Mouse (Mus musculus) embryonic facial prominence, embryonic 13.5 days (tissue): ENCODE results near the gene Zfp398. TPM values are rescaled to one million over a fixed set of nuclear protein-coding genes. Genes with fewer than 3 reads are reported as not detected.

Experiments used
- ATAC-seq: fragments of 200-750 bp; cut with Nextera tagmentation; 2 replicates; pipeline ENCODE4 v1.8.0; 2017; ENCODE audit warnings: low read depth; ENCODE audit not compliant: insufficient number of reproducible peaks, insufficient read depth, low FRiP score, low TSS enrichment
- H3K27ac ChIP-seq: fragments of 300-500 bp; sonication (generic); 2 replicates; pipeline ENCODE4 v1.5.1; 2015; ENCODE audit warnings: moderate library complexity, mild to moderate bottlenecking, inconsistent platforms
- H3K27me3 ChIP-seq: fragments of 300-500 bp; sonication (generic); 2 replicates; pipeline ENCODE4 v1.6.1; 2015; ENCODE audit warnings: mild to moderate bottlenecking, inconsistent platforms
- H3K36me3 ChIP-seq: fragments of 300-500 bp; sonication (generic); 2 replicates; pipeline ENCODE4 v1.6.1; 2015; ENCODE audit warnings: mild to moderate bottlenecking, inconsistent platforms
- H3K4me1 ChIP-seq: fragments of 300-500 bp; sonication (generic); 2 replicates; pipeline ENCODE4 v1.6.1; 2015; ENCODE audit warnings: inconsistent platforms
- H3K4me2 ChIP-seq: fragments of 300-500 bp; sonication (generic); 2 replicates; pipeline ENCODE4 v1.6.1; 2015; ENCODE audit warnings: moderate library complexity, mild to moderate bottlenecking, inconsistent platforms
- H3K4me3 ChIP-seq: fragments of 300-500 bp; sonication (generic); 2 replicates; pipeline ENCODE4 v1.5.1; 2015; ENCODE audit warnings: mild to moderate bottlenecking, inconsistent platforms
- H3K9ac ChIP-seq: fragments of 300-500 bp; sonication (generic); 2 replicates; pipeline ENCODE4 v1.6.1; 2015; ENCODE audit warnings: mild to moderate bottlenecking, inconsistent platforms
- H3K9me3 ChIP-seq: fragments of 300-500 bp; sonication (generic); 2 replicates; pipeline ENCODE4 v1.6.1; 2016; ENCODE audit warnings: inconsistent platforms
- WGBS: fragments of 180-500 bp; shearing (Covaris S2); methylation state at CpG from one replicate; pipeline ENCODE4 v1.1.7; 2015; ENCODE audit warnings: mixed read lengths; 5-methylcytosine and 5-hydroxymethylcytosine counted together
- polyA plus RNA-seq: library from polyadenylated mRNA; unstranded; fragments of >200 nt; fragmentation: Nextera tagmentation; extraction: Ambion mirVana; gene quantifications from 2 replicates; pipeline ENCODE4 v1.2.1, GENCODE M21; 2015

The Zfp398 gene
- polyA plus RNA-seq, 1 experiment from 2014 or later, result 14.8 TPM

DNA sequence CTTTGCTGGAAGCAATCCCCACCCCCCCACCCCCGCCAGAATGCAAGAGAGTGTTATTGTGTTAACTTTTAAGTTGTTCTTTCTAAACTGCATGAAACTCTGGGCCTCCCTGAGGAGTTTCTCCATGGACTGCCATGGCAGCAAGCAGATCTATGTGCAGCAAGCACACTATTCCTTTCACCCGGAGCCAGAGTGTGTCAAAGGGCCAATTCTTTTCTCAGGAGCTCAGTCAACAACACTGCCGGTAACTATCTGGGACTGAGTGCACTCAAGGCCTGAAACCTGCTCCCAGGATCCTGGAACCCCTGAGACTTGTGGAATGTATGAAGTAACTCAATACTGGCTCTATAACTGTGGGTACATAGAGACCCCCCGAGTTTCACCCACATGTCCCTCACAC lies 26.4 kb upstream of the Zfp398 start:
- Histone ChIP-seq H3K4me1 (peaks cover 31% of the 10 kb centered on the region), H3K9me3 (no peaks in the 10 kb centered on the region), H3K27me3 (no peaks in the 10 kb centered on the region), H3K4me3 (no peak overlapping the region), H3K4me2 (no peak overlapping the region), H3K27ac (no peak overlapping the region), H3K9ac (no peak overlapping the region), H3K36me3 (peaks cover 34% of the 10 kb centered on the region)
- ATAC-seq, result no peak
- WGBS, result 71% methylated on average over 4 of the region's 4 CpGs

DNA sequence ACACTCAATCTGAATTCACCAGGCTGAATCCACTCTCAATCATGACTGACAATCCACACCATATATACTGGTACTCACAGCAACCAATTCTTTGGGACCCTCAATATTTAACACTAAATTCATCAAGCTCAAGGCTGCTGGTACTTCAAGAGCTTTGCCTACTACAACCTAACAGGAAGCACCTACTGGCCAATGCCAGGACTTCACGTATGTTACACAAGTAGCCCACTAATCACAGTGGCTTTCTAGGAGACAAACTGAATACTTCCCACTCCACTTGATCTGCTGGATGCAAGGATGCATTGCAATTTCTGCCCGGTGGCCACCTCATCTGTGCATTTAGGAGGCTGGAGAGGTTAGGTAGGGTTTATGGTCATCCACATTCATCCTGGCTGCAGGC lies 25.3 kb upstream of the Zfp398 start:
- H3K4me1 ChIP-seq, result peaks cover 34% of the 10 kb centered on the region
- no peaks in the 10 kb centered on the region for H3K9me3 ChIP-seq
- peak overlapping the region; percentile 30 for H3K4me2 ChIP-seq
- H3K27me3 ChIP-seq, result no peaks in the 10 kb centered on the region
- no peak for ATAC-seq
- peak overlapping the region; percentile 12; the same call in 1 of the 2 replicates for H3K27ac ChIP-seq
- peaks cover 23% of the 10 kb centered on the region for H3K36me3 ChIP-seq
- H3K4me3 ChIP-seq, result no peak overlapping the region
- 77% methylated on average over 2 of the region's 2 CpGs for WGBS
- 0 out of 2 replicates have a peak overlapping the region, but pooled peaks have one; percentile 40 for H3K9ac ChIP-seq

DNA sequence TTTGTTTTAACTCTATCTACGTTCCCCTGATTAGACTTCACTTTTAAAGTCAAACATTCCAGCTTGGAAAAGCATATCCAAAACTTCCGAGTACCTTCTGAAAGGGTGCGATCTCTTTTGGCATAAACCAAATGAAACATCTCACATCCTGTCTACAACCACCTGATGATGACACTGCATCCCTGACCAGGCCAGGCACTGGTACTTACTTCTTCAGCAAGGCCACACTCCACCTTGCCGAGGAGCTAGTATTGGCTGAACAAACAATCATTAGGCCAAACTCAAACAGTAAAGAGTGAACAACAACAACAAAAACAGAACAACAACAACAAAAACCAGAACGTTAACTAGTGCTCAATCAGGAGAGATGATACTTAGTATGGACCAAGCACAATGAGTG lies 24.1 kb upstream of the Zfp398 start:
- Histone ChIP-seq H3K27ac (no peak overlapping the region), H3K9ac (peak overlapping the region; percentile 96), H3K36me3 (peaks cover 12% of the 10 kb centered on the region), H3K27me3 (no peaks in the 10 kb centered on the region), H3K4me3 (peak overlapping the region; percentile 82), H3K4me1 (peaks cover 34% of the 10 kb centered on the region), H3K9me3 (no peaks in the 10 kb centered on the region), H3K4me2 (peak overlapping the region; percentile 86)
- no peak for ATAC-seq
- WGBS, result 57% methylated on average over 5 of the region's 5 CpGs

DNA sequence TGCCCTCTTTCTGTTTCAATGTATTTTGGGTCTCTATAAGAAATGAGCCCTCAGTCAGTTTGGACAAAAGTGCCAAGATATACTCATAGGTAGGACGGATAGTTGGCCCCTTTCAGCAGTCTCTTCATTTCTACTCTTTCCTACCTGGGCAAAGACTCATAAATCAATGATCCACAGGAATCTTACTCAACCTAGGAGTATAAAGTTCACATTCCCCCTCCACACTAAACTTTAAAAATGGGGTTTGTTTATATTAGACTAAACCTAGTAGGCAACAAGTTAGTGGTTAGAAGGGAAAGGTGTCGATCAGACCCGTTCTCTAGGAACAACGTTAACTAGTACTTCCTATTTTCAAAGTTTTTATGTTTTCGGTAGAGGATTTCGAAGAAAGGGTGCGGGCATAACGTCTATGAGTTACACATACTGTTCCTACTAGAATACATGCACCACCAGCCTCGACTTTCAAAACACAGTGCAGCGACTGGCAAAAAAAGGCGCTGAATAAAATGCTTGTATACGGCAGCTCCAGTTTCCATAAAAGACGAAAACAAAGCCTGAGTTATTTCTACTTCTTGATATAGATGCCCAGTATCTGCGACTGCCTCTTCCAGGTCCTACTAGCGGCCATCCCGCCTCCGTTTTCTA lies 23.1 kb upstream of the Zfp398 start:
- under 1% methylated on average over 17 of the region's 17 CpGs for WGBS

DNA sequence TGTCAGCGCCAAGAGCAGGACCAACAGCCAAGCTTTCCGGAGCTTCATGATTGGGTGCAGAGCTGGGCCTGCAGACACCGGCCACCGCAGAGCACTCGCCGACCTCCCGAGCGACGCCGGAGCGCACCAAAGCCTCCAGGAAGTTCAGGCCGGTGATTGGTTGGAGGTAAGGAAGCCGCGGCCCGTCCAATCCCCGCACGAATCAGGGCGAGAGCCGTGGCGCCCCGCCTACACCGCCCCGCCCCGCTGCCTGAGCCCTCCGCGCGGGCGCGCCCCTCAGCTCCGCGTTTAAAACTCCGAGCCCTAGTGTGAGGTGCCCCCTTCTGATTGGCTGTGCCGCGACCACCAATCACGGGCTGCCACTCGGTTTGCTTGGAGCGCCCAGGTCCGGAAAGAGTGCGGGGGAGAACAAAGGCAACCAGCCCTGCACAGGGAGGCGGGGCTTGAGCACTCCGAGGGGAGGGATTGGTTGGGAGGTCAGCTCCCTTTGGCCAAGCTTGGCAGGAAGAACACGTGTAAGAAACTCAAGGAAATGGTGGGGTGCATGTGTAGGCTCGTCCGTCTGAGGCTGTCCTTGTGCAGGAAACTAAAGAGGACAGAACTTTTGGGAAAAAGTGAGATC lies 22.1 kb upstream of the Zfp398 start, which contains the start of gene Pdia4:
Gene Pdia4, minus strand, starts transcription at position 174 of the 622 bp plus-strand sequence.
- H3K4me3 ChIP-seq, result peak within 1 kb of the TSS; percentile 82
- WGBS, result under 1% methylated on average over 44 of the region's 44 CpGs

More for the DNA sequence above, 23.1 kb upstream of the Zfp398 start:
- H3K27me3 ChIP-seq, result no peaks in the 10 kb centered on the region
- H3K9me3 ChIP-seq, result no peaks in the 10 kb centered on the region
- H3K4me2 ChIP-seq, result peak overlapping the region; percentile 86
- peak overlapping the region; percentile 97 for H3K27ac ChIP-seq
- H3K4me3 ChIP-seq, result peak overlapping the region; percentile 82
- H3K9ac ChIP-seq, result peak overlapping the region; percentile 96
- H3K36me3 ChIP-seq, result peaks cover 6% of the 10 kb centered on the region
- H3K4me1 ChIP-seq, result peaks cover 34% of the 10 kb centered on the region
- ATAC-seq, result no peak

DNA sequence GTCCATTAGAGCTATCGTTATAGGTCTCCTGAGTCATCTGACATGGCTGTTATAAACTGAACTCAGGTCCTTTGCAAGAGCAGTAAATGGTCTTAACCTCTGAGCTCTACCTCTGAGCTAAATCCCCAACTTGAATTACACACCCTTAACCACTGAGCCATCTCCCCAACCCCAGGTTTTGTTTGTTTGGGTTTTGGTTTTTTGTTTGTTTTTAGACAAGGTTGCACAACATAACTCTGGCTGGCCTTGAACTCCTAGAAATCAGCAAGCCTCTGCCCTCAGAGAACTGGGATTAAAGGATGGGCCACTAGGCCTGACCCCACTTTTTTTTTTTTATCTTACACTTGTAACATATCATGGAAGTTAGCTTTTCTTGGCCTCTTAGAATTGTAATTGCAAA lies 19.3 kb upstream of the Zfp398 start:
- Histone ChIP-seq H3K4me1 (peaks cover 15% of the 10 kb centered on the region), H3K9me3 (no peaks in the 10 kb centered on the region), H3K27me3 (no peaks in the 10 kb centered on the region), H3K27ac (no peak overlapping the region), H3K4me3 (no peak overlapping the region), H3K36me3 (peaks cover 31% of the 10 kb centered on the region), H3K9ac (no peak overlapping the region), H3K4me2 (no peak overlapping the region)
- 88% methylated on average over 1 of the region's 1 CpGs for WGBS
- ATAC-seq, result no peak

More for the DNA sequence above, 22.1 kb upstream of the Zfp398 start, which contains the start of gene Pdia4:
- ATAC-seq, result peak; percentile 100
- Histone ChIP-seq H3K27ac (peak within 1 kb of the TSS; percentile 97), H3K27me3 (no peaks in the 10 kb centered on the region), H3K36me3 (peaks cover 8% of the 10 kb centered on the region), H3K9ac (peak within 1 kb of the TSS; percentile 96), H3K9me3 (no peaks in the 10 kb centered on the region), H3K4me2 (peak within 1 kb of the TSS; percentile 86), H3K4me1 (peaks cover 34% of the 10 kb centered on the region)

- 95% methylated on average over 8 of the region's 8 CpGs for WGBS
- H3K36me3 ChIP-seq, result peaks cover 47% of the 10 kb centered on the region
- H3K27me3 ChIP-seq, result no peaks in the 10 kb centered on the region
- H3K4me1 ChIP-seq, result 0 out of 2 replicates have a peak, but pooled peaks cover 4% of the 10 kb centered on the region
- no peak overlapping the region for H3K27ac ChIP-seq
- H3K9ac ChIP-seq, result no peak overlapping the region
- no peak overlapping the region for H3K4me3 ChIP-seq
- no peak for ATAC-seq
- H3K4me2 ChIP-seq, result no peak overlapping the region
- no peaks in the 10 kb centered on the region for H3K9me3 ChIP-seq
Measured at GRCm38 (mm10) chr6:47818721-47819120, 16.7 kb upstream of the Zfp398 start.

DNA sequence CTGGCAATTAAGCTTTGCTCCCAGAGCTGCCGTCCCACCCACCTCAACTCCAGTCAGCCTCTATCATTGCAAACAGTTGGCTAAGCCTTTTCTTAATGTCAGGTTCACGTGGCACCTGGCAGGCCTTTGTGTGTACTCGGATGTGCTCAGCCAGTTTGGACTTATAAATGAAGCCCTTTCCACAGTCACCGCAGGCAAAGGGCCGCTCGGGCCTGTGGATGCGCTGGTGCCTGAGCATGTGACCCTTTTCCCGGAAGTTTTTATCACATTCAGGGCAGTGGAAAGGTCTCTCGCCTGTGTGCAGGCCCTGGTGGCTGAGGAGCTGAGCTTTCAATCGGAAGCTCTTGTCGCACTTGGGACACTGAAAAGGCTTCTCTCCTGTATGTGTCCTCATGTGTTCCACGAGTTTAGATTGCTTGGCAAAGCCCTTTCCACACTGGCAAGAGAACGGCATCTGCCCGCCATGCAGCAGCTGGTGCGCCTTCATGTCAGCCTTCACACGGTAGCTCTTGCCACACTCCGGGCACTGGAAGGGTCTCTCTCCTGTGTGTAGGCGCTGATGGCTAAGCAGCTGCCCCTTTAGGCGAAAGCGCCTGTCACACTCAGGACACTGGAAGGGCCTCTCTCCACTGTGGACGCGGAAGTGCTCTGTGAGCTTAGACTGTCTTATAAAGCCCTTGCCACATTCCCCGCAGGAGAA lies 15.7 kb upstream of the Zfp398 start:
- H3K9ac ChIP-seq, result no peak overlapping the region
- peaks cover 58% of the 10 kb centered on the region for H3K36me3 ChIP-seq
- no peaks in the 10 kb centered on the region for H3K27me3 ChIP-seq
- H3K4me1 ChIP-seq, result no peaks in the 10 kb centered on the region
- H3K4me2 ChIP-seq, result no peak overlapping the region
- H3K4me3 ChIP-seq, result no peak overlapping the region
- no peaks in the 10 kb centered on the region for H3K9me3 ChIP-seq
- no peak for ATAC-seq
- 94% methylated on average over 23 of the region's 23 CpGs for WGBS
- no peak overlapping the region for H3K27ac ChIP-seq

- ATAC-seq, result no peak
- H3K4me3 ChIP-seq, result no peak overlapping the region
- no peak overlapping the region for H3K4me2 ChIP-seq
- H3K9me3 ChIP-seq, result no peaks in the 10 kb centered on the region
- H3K4me1 ChIP-seq, result no peaks in the 10 kb centered on the region
- no peak overlapping the region for H3K27ac ChIP-seq
- no peak overlapping the region for H3K9ac ChIP-seq
- H3K27me3 ChIP-seq, result no peaks in the 10 kb centered on the region
- H3K36me3 ChIP-seq, result peaks cover 68% of the 10 kb centered on the region
- WGBS, result 90% methylated on average over 5 of the region's 5 CpGs
Measured at GRCm38 (mm10) chr6:47821236-47821635, 14.2 kb upstream of the Zfp398 start.

GRCm38 (mm10) chr6:47821776-47822175 lies 13.7 kb upstream of the Zfp398 start:
- Histone ChIP-seq H3K36me3 (peaks cover 68% of the 10 kb centered on the region), H3K4me2 (no peak overlapping the region), H3K9ac (no peak overlapping the region), H3K4me1 (no peaks in the 10 kb centered on the region), H3K4me3 (no peak overlapping the region), H3K27ac (no peak overlapping the region), H3K27me3 (no peaks in the 10 kb centered on the region), H3K9me3 (no peaks in the 10 kb centered on the region)
- WGBS, result 86% methylated on average over 6 of the region's 6 CpGs
- ATAC-seq, result no peak

DNA sequence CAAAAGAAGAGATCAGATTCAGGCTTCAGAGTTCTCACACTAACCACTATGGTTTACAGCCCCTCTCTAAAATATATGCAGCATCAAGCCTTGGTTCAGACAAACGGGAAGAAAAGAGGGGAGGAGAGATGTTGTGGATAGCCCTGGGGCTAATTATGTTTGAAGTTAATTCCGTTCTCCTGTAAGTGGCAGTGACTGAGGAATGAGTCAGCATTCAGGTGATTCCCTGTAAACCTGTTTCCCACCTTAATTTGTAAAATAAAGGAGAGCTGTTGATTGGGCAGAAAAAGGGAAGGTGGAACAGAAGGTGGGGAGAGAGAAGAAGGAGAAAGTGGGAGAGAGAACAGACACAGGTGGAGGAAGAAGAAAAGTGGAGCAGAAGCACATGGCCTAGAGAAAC lies 11.2 kb upstream of the Zfp398 start:
- no peaks in the 10 kb centered on the region for H3K27me3 ChIP-seq
- no peak overlapping the region for H3K4me2 ChIP-seq
- 52% methylated on average over 2 of the region's 2 CpGs for WGBS
- no peak overlapping the region for H3K4me3 ChIP-seq
- H3K4me1 ChIP-seq, result no peaks in the 10 kb centered on the region
- H3K9me3 ChIP-seq, result no peaks in the 10 kb centered on the region
- H3K27ac ChIP-seq, result no peak overlapping the region
- peaks cover 54% of the 10 kb centered on the region for H3K36me3 ChIP-seq
- no peak overlapping the region for H3K9ac ChIP-seq
- ATAC-seq, result no peak
